Mouse (Mus musculus) midbrain, embryonic 16.5 days (tissue): Measurements from ENCODE around the gene Hist1h3c. TPM values are rescaled to one million over a fixed set of nuclear protein-coding genes. Genes with fewer than 3 reads are reported as not detected.
A peak's percentile ranks its signal among the peaks of the same experiment; 100 is the strongest.
"Not testable (repeated sequence)": the region's sequence is repeated elsewhere in the genome, so short reads cannot be mapped to it uniquely, and the experiment has no call there.

Source experiments
- ATAC-seq: fragments of 200-750 bp; cut with Nextera tagmentation; 2 replicates; pipeline ENCODE4 v1.8.0; 2017; ENCODE audit warnings: moderate TSS enrichment
- H3K27ac ChIP-seq: fragments of 300-500 bp; sonication (generic); 2 replicates; pipeline ENCODE4 v1.5.1; 2014; ENCODE audit warnings: mild to moderate bottlenecking, low read length, mixed read lengths
- H3K27me3 ChIP-seq: fragments of 300-500 bp; sonication (generic); 2 replicates; pipeline ENCODE4 v1.6.1; 2014; ENCODE audit warnings: low read depth, low read length, mixed read lengths; ENCODE audit not compliant: control insufficient read depth, insufficient read depth
- H3K36me3 ChIP-seq: fragments of 300-500 bp; sonication (generic); 2 replicates; pipeline ENCODE4 v1.6.1; 2014; ENCODE audit warnings: mild to moderate bottlenecking, low read length, moderate library complexity, mixed read lengths; ENCODE audit not compliant: control insufficient read depth, insufficient read depth
- H3K4me1 ChIP-seq: fragments of 300-500 bp; sonication (generic); 2 replicates; pipeline ENCODE4 v1.6.1; 2014; ENCODE audit warnings: mild to moderate bottlenecking, low read length, mixed read lengths; ENCODE audit not compliant: control insufficient read depth, insufficient read depth
- H3K4me2 ChIP-seq: fragments of 300-500 bp; sonication (generic); 2 replicates; pipeline ENCODE4 v1.6.1; 2014; ENCODE audit warnings: mild to moderate bottlenecking, low read length, mixed read lengths
- H3K4me3 ChIP-seq: fragments of 300-500 bp; sonication (generic); 2 replicates; pipeline ENCODE4 v1.5.1; 2014; ENCODE audit warnings: low read depth, mild to moderate bottlenecking, low read length, moderate library complexity, mixed read lengths
- H3K9ac ChIP-seq: fragments of 300-500 bp; sonication (generic); 2 replicates; pipeline ENCODE4 v1.6.1; 2014; ENCODE audit warnings: low read depth, low read length, mixed read lengths
- H3K9me3 ChIP-seq: fragments of 300-500 bp; sonication (generic); replicated peaks from 2 replicates; pipeline ENCODE4 v1.6.1; 2014; ENCODE audit warnings: mild to moderate bottlenecking, low read length, mixed read lengths; ENCODE audit not compliant: control insufficient read depth, poor library complexity, severe bottlenecking
- WGBS: fragments of 180-500 bp; shearing (Covaris S2); extraction: QIAGEN DNeasy Blood & Tissue Kit; methylation state at CpG from one replicate; pipeline ENCODE4 v1.1.7; 2014; 5-methylcytosine and 5-hydroxymethylcytosine counted together
- polyA plus RNA-seq: library from polyadenylated mRNA; unstranded; fragments of >200 nt; fragmentation: Nextera tagmentation; extraction: Ambion mirVana; gene quantifications from 2 replicates; pipeline ENCODE4 v1.2.1, GENCODE M21; 2015

The Hist1h3c gene
- polyA plus RNA-seq, 1 experiment from 2014 or later, result not detected

- Histone ChIP-seq H3K4me3 (no peak overlapping the region), H3K9ac (no peak overlapping the region), H3K27me3 (no peaks in the 10 kb centered on the region), H3K9me3 (no peaks in the 10 kb centered on the region), H3K4me2 (no peak overlapping the region), H3K4me1 (peaks cover 21% of the 10 kb centered on the region), H3K27ac (no peak overlapping the region), H3K36me3 (no peaks in the 10 kb centered on the region)
- WGBS, result 68% methylated on average over 1 of the region's 1 CpGs
- no peak for ATAC-seq
Measured at GRCm38 (mm10) chr13:23765172-23765513, 19.7 kb upstream of the Hist1h3c start.

GRCm38 (mm10) chr13:23764324-23765171 lies 19.1 kb upstream of the Hist1h3c start:
- peak overlapping the region; percentile 82 for H3K4me2 ChIP-seq
- H3K36me3 ChIP-seq, result no peaks in the 10 kb centered on the region
- H3K4me3 ChIP-seq, result peak overlapping the region; percentile 49
- peak overlapping the region; percentile 64 for H3K9ac ChIP-seq
- H3K4me1 ChIP-seq, result peaks cover 25% of the 10 kb centered on the region
- 33% methylated on average over 12 of the region's 12 CpGs for WGBS
- no peaks in the 10 kb centered on the region for H3K9me3 ChIP-seq
- peak overlapping the region; percentile 67 for H3K27ac ChIP-seq
- ATAC-seq, result no peak
- H3K27me3 ChIP-seq, result no peaks in the 10 kb centered on the region

GRCm38 (mm10) chr13:23763586-23764323 lies 18.4 kb upstream of the Hist1h3c start, which contains the start of gene Hist1h1a:
Hist1h1a (plus strand) TSS chr13:23763666.
- H3K4me1 ChIP-seq, result peaks cover 25% of the 10 kb centered on the region
- H3K27ac ChIP-seq, result peak within 1 kb of the TSS; percentile 67
- H3K4me2 ChIP-seq, result peak within 1 kb of the TSS; percentile 82
- peak within 1 kb of the TSS; percentile 64 for H3K9ac ChIP-seq
- H3K4me3 ChIP-seq, result peak within 1 kb of the TSS; percentile 49
- H3K9me3 ChIP-seq, result no peaks in the 10 kb centered on the region
- no peaks in the 10 kb centered on the region for H3K27me3 ChIP-seq
- H3K36me3 ChIP-seq, result no peaks in the 10 kb centered on the region
- ATAC-seq, result peak; percentile 73
- WGBS, result 3% methylated on average over 34 of the region's 34 CpGs

- Histone ChIP-seq H3K36me3 (no peaks in the 10 kb centered on the region), H3K9me3 (no peaks in the 10 kb centered on the region), H3K27me3 (no peaks in the 10 kb centered on the region), H3K27ac (peak overlapping the region; percentile 67), H3K4me2 (peak overlapping the region; percentile 82), H3K4me3 (peak overlapping the region; percentile 49), H3K4me1 (peaks cover 25% of the 10 kb centered on the region), H3K9ac (peak overlapping the region; percentile 22; the same call in 1 of the 2 replicates)
- ATAC-seq, result no peak
- under 1% methylated on average over 10 of the region's 10 CpGs for WGBS
Measured at GRCm38 (mm10) chr13:23763242-23763585, 17.8 kb upstream of the Hist1h3c start.

GRCm38 (mm10) chr13:23761871-23762821 lies 16.7 kb upstream of the Hist1h3c start, which contains the start of gene Hist1h3a:
Hist1h3a (minus strand) TSS chr13:23762386.
- H3K36me3 ChIP-seq, H3K27me3 ChIP-seq, H3K9me3 ChIP-seq: not testable (repeated sequence)
- Histone ChIP-seq H3K4me2 (peak within 1 kb of the TSS; percentile 82), H3K27ac (peak within 1 kb of the TSS; percentile 82), H3K4me1 (peaks cover 30% of the 10 kb centered on the region), H3K9ac (peak within 1 kb of the TSS; percentile 38; the same call in 1 of the 2 replicates), H3K4me3 (peak within 1 kb of the TSS; percentile 49)
- WGBS, result under 1% methylated on average over 27 of the region's 52 CpGs
- ATAC-seq, result peak; percentile 67

- H3K27ac ChIP-seq, result peak within 1 kb of the TSS; percentile 82
- under 1% methylated on average over 61 of the region's 72 CpGs for WGBS
- peak; percentile 83 for ATAC-seq
Measured at GRCm38 (mm10) chr13:23760972-23761864, 15.8 kb upstream of the Hist1h3c start, which contains the start of gene Hist1h4a. Hist1h4a (minus strand) TSS chr13:23761230.

GRCm38 (mm10) chr13:23760240-23760971 lies 15.0 kb upstream of the Hist1h3c start:
- WGBS, result 2% methylated on average over 18 of the region's 27 CpGs
- H3K9ac ChIP-seq, result peak overlapping the region; percentile 57
- peak overlapping the region; percentile 82 for H3K27ac ChIP-seq
- H3K9me3 ChIP-seq, result no peaks in the 10 kb centered on the region
- H3K4me2 ChIP-seq, result peak overlapping the region; percentile 82
- ATAC-seq, result peak; percentile 40
- H3K4me1 ChIP-seq, result peaks cover 30% of the 10 kb centered on the region
- H3K4me3 ChIP-seq, result peak overlapping the region; percentile 44
- H3K27me3 ChIP-seq, result no peaks in the 10 kb centered on the region
- H3K36me3 ChIP-seq, result no peaks in the 10 kb centered on the region

More at GRCm38 (mm10) chr13:23760972-23761864, 15.8 kb upstream of the Hist1h3c start, which contains the start of gene Hist1h4a:
- Histone ChIP-seq H3K4me2 (peak within 1 kb of the TSS; percentile 82), H3K27me3 (no peaks in the 10 kb centered on the region), H3K4me3 (peak within 1 kb of the TSS; percentile 44), H3K9ac (peak within 1 kb of the TSS; percentile 57), H3K36me3 (no peaks in the 10 kb centered on the region), H3K4me1 (peaks cover 30% of the 10 kb centered on the region), H3K9me3 (no peaks in the 10 kb centered on the region)
